Mouse (Mus musculus): ENCODE measurements around the gene Tlcd2. TPM values are rescaled to one million over a fixed set of nuclear protein-coding genes. Genes with fewer than 3 reads are reported as not detected.
A peak's percentile ranks its signal among the peaks of the same experiment; 100 is the strongest.

Gene Tlcd2
- polyA plus RNA-seq, 1 experiment, result 13.0 TPM

DNA sequence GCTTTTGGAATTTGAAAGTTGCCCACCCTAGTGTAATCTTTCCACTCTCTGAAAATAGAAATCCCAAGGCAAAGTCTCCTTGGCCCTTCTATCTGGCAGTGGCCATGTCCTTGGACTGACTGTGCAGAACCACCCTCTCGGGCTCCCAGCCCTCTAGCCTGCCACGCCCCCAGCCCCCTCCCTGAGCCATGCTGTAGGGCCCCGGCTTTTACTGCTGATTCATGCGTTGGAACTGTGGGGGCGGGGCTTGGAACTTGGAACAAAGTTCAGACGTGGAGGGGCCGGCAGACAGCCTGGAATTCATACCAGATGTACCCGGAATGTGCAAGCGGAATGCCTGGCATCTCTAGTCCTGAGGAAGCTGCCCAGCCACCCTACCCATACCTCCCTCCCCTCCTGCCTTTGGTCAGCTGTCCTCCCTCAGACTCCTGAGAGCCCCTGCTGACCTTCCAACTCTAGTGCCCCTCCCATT is 1.4 kb downstream of the Tlcd2 start:
- peaks cover 35% of the 10 kb centered on the region for H3K4me1 ChIP-seq (replicated peaks; ENCODE audit: control insufficient read depth, insufficient read depth, low read length)
- 33% methylated on average over 9 of the region's 9 CpGs for whole genome bisulfite sequencing
- peak; percentile 31 for DNase-seq
- H3K27ac ChIP-seq (ENCODE audit: control insufficient read depth, insufficient read depth, low read length), result no peak overlapping the region
- H3K27me3 ChIP-seq (ENCODE audit: control insufficient read depth, insufficient read depth, low read length), result no peaks in the 10 kb centered on the region
- TF ChIP-seq POLR2A (IDR thresholded peaks at IDR 0.05; ENCODE audit: control insufficient read depth, extremely low read depth, insufficient read depth, low read length, poor library complexity), result no peak
- no peak for TF ChIP-seq CTCF (IDR thresholded peaks at IDR 0.05; ENCODE audit: borderline replicate concordance, control insufficient read depth, extremely low read depth, insufficient read depth, low read length, poor library complexity)
- H3K36me3 ChIP-seq (ENCODE audit: control insufficient read depth, insufficient read depth, low read length), result no peaks in the 10 kb centered on the region
- H3K4me3 ChIP-seq (ENCODE audit: control insufficient read depth, insufficient read depth, low read length), result no peak overlapping the region

DNA sequence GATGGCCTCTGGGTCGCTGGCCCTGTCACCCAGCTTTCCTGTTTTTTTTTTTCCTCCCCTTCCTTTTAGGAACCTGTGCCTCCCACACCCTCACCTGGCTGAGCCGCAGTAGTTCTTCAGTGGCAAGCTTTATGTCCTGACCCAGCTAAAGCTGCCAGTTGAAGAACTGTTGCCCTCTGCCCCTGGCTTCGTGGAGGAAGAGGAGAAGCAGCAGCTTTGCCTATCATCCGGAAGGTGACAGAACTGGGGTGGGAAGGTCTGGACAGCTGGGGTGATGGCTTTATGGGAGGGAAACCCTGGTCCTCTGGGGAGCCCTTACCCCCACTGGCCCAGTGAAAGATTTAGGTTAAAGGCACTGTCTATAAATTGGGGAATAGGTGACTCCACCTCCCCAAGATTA is 2.1 kb downstream of the Tlcd2 start:
- Histone ChIP-seq H3K36me3 (ENCODE audit: control insufficient read depth, insufficient read depth, low read length) (no peaks in the 10 kb centered on the region), H3K27me3 (ENCODE audit: control insufficient read depth, insufficient read depth, low read length) (no peaks in the 10 kb centered on the region), H3K4me3 (ENCODE audit: control insufficient read depth, insufficient read depth, low read length) (no peak overlapping the region), H3K27ac (ENCODE audit: control insufficient read depth, insufficient read depth, low read length) (no peak overlapping the region), H3K4me1 (replicated peaks; ENCODE audit: control insufficient read depth, insufficient read depth, low read length) (peaks cover 39% of the 10 kb centered on the region)
- no peak for DNase-seq
- WGBS, result 88% methylated on average over 4 of the region's 4 CpGs
- TF ChIP-seq CTCF (IDR thresholded peaks at IDR 0.05; ENCODE audit: borderline replicate concordance, control insufficient read depth, extremely low read depth, insufficient read depth, low read length, poor library complexity) (no peak), POLR2A (IDR thresholded peaks at IDR 0.05; ENCODE audit: control insufficient read depth, extremely low read depth, insufficient read depth, low read length, poor library complexity) (no peak)

DNA sequence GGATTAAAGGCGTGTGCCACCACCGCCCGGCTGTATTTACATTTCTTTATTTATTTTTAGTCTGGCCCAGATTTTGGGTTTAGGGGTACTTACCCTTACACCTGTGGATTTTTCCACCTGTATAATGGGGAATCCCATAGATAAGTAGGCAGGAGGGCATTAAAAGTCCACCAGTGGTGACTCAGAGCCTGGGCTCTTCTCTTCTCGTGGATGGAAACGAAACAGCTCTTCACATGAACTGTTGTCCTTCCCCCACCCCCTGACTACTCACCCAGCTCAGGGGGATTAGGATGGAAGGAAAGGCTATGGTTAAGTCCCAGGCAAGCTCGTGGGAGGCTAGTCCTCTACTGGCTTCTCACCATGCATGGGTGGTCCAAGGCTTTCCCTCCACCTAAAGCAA is 2.9 kb downstream of the Tlcd2 start:
- H3K4me3 ChIP-seq (ENCODE audit: control insufficient read depth, insufficient read depth, low read length), result no peak overlapping the region
- WGBS, result 93% methylated on average over 6 of the region's 6 CpGs

DNA sequence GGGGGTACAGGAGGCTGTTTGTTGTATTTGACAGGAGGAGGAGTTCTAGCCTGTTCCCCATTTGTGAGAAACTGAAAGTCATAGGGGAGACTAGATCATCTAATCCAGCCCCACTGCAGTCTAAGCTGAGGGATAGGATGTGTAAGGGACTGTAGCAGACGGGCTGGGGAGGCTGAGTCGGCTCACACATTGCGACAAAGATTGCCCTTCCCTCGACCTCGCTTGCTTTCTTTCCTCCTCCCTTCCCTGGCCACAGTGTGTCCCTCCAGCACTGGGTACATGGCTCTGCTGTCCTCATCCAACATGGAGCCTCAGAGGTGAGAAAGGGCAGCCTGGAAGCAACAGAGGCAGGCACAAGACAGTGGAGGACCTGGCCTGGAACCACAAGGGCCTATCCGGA is 3.5 kb downstream of the Tlcd2 start:
- no peak overlapping the region for H3K4me3 ChIP-seq (ENCODE audit: control insufficient read depth, insufficient read depth, low read length)
- TF ChIP-seq CTCF (IDR thresholded peaks at IDR 0.05; ENCODE audit: borderline replicate concordance, control insufficient read depth, extremely low read depth, insufficient read depth, low read length, poor library complexity), result no peak
- TF ChIP-seq POLR2A (IDR thresholded peaks at IDR 0.05; ENCODE audit: control insufficient read depth, extremely low read depth, insufficient read depth, low read length, poor library complexity), result no peak

More for the DNA sequence above, 2.9 kb downstream of the Tlcd2 start:
- H3K36me3 ChIP-seq (ENCODE audit: control insufficient read depth, insufficient read depth, low read length), result no peaks in the 10 kb centered on the region
- no peaks in the 10 kb centered on the region for H3K27me3 ChIP-seq (ENCODE audit: control insufficient read depth, insufficient read depth, low read length)
- TF ChIP-seq POLR2A (IDR thresholded peaks at IDR 0.05; ENCODE audit: control insufficient read depth, extremely low read depth, insufficient read depth, low read length, poor library complexity), result no peak
- TF ChIP-seq CTCF (IDR thresholded peaks at IDR 0.05; ENCODE audit: borderline replicate concordance, control insufficient read depth, extremely low read depth, insufficient read depth, low read length, poor library complexity), result no peak
- no peak for DNase-seq
- H3K27ac ChIP-seq (ENCODE audit: control insufficient read depth, insufficient read depth, low read length), result no peak overlapping the region
- H3K4me1 ChIP-seq (replicated peaks; ENCODE audit: control insufficient read depth, insufficient read depth, low read length), result peaks cover 31% of the 10 kb centered on the region

DNA sequence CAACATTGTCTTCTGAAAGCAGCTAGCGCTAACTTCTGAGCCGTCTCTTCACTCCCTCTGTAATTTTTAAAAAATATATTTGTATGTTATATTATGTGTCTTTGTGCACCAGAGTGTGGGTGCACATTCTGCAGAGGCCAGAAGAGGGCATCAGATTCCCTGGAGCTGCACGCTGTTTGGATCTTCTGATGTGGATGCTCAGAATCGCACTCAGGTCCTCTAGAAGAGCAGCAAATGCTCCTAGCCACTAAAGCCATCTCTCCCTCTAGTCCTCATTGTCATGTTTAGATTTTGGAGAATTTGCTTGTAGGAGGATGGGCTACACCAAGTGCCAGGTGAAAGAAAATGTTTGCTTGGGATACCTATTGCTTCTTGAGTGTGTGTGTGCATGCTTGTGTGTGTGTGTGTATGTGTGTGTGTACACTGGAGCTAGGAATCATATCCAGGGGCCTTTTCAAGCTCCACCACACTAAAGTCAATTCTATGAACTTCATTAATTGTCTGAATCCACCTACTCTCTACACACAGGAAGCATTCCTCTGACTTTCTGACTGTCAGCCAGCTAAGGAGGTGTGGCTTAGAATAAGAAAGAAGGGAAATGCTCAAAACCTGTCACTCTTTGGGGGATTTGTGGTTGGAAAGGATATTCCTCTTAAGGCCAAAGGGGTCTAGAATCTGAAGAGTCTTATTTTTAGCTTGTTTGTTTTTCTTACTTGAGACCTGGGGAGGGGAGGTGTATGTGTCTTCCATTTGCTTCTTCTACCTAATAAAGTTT is 5.4 kb downstream of the Tlcd2 start:
- 98% methylated on average over 4 of the region's 4 CpGs for WGBS
- no peak for DNase-seq
- no peaks in the 10 kb centered on the region for H3K27me3 ChIP-seq (ENCODE audit: control insufficient read depth, insufficient read depth, low read length)
- H3K4me1 ChIP-seq (replicated peaks; ENCODE audit: control insufficient read depth, insufficient read depth, low read length), result peaks cover 20% of the 10 kb centered on the region
- no peak overlapping the region for H3K4me3 ChIP-seq (ENCODE audit: control insufficient read depth, insufficient read depth, low read length)
- TF ChIP-seq CTCF (IDR thresholded peaks at IDR 0.05; ENCODE audit: borderline replicate concordance, control insufficient read depth, extremely low read depth, insufficient read depth, low read length, poor library complexity) (no peak), POLR2A (IDR thresholded peaks at IDR 0.05; ENCODE audit: control insufficient read depth, extremely low read depth, insufficient read depth, low read length, poor library complexity) (no peak)
- no peak overlapping the region for H3K27ac ChIP-seq (ENCODE audit: control insufficient read depth, insufficient read depth, low read length)
- no peaks in the 10 kb centered on the region for H3K36me3 ChIP-seq (ENCODE audit: control insufficient read depth, insufficient read depth, low read length)

More for the DNA sequence above, 3.5 kb downstream of the Tlcd2 start:
- Histone ChIP-seq H3K27me3 (ENCODE audit: control insufficient read depth, insufficient read depth, low read length) (no peaks in the 10 kb centered on the region), H3K27ac (ENCODE audit: control insufficient read depth, insufficient read depth, low read length) (no peak overlapping the region), H3K36me3 (ENCODE audit: control insufficient read depth, insufficient read depth, low read length) (no peaks in the 10 kb centered on the region), H3K4me1 (replicated peaks; ENCODE audit: control insufficient read depth, insufficient read depth, low read length) (peaks cover 25% of the 10 kb centered on the region)
- DNase-seq, result no peak
- 95% methylated on average over 6 of the region's 6 CpGs for WGBS

DNA sequence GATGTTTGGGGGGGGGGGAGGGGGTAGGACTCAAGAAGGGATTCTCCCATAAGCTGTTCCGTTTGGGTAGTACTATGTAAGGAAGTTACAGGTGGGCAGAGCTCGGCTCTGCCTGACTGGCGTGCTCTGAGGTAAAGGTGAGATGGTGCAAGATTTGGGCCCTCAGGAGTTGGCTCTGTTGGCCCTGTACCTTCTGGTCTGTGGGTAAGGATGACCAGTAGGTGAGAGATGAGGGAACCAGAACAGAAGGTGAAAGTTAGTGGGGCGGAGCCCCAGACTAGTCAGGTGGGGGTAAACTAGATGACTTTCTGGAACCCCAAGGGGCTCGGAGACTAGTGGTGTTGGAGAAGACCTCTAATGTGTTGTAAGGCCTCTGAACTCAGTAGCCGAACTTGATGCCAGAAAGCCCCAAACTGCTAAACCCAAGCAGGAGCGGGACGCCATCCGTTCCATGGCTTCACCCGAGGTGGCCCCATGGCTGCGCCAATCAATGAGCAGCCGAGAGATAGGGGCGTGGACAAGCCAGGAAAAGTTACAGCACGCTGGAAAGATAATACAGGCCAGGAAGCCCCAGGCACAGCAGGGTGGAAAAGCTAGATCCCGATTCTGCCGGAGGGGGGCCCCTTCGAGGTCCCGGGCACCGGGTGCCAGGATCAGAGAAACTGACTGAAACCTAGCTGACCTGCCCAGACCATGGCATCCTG is 6.1 kb downstream of the Tlcd2 start:
- 30% methylated on average over 19 of the region's 19 CpGs for WGBS
- Histone ChIP-seq H3K4me1 (replicated peaks; ENCODE audit: control insufficient read depth, insufficient read depth, low read length) (peaks cover 16% of the 10 kb centered on the region), H3K36me3 (ENCODE audit: control insufficient read depth, insufficient read depth, low read length) (no peaks in the 10 kb centered on the region), H3K27me3 (ENCODE audit: control insufficient read depth, insufficient read depth, low read length) (no peaks in the 10 kb centered on the region), H3K27ac (ENCODE audit: control insufficient read depth, insufficient read depth, low read length) (no peak overlapping the region; the same call in 1 of the 2 replicates), H3K4me3 (ENCODE audit: control insufficient read depth, insufficient read depth, low read length) (peak overlapping the region; percentile 68)
- no peak for TF ChIP-seq CTCF (IDR thresholded peaks at IDR 0.05; ENCODE audit: borderline replicate concordance, control insufficient read depth, extremely low read depth, insufficient read depth, low read length, poor library complexity)
- TF ChIP-seq POLR2A (IDR thresholded peaks at IDR 0.05; ENCODE audit: control insufficient read depth, extremely low read depth, insufficient read depth, low read length, poor library complexity), result no peak
- peak; percentile 16 for DNase-seq
